Mouse (Mus musculus) myocyte (in vitro differentiated cells): ENCODE data around the gene Akap5.

ENCODE experiments used
- CEBPB ChIP-seq: IDR thresholded peaks from 2 replicates; pipeline ENCODE4 v1.6.1; 2011; ENCODE audit warnings: mild to moderate bottlenecking, moderate library complexity; ENCODE audit not compliant: poor library complexity, insufficient read depth, severe bottlenecking
- TCF3 ChIP-seq: IDR thresholded peaks from one replicate; pipeline ENCODE4 v1.6.1; 2011; ENCODE audit warnings: low read depth, control low read depth; ENCODE audit not compliant: insufficient read length
- USF1 ChIP-seq: IDR thresholded peaks from one replicate; pipeline ENCODE4 v1.6.1; 2011; ENCODE audit warnings: low read depth, mild to moderate bottlenecking, control low read depth, moderate library complexity

- no peak for TF ChIP-seq TCF3
- TF ChIP-seq CEBPB, result no peak
- TF ChIP-seq USF1, result no peak
These were observed 17.7 kb upstream of the Akap5 start for GRCm38 (mm10) chr12:76306852-76307561.
